In the genomic region with DNA sequence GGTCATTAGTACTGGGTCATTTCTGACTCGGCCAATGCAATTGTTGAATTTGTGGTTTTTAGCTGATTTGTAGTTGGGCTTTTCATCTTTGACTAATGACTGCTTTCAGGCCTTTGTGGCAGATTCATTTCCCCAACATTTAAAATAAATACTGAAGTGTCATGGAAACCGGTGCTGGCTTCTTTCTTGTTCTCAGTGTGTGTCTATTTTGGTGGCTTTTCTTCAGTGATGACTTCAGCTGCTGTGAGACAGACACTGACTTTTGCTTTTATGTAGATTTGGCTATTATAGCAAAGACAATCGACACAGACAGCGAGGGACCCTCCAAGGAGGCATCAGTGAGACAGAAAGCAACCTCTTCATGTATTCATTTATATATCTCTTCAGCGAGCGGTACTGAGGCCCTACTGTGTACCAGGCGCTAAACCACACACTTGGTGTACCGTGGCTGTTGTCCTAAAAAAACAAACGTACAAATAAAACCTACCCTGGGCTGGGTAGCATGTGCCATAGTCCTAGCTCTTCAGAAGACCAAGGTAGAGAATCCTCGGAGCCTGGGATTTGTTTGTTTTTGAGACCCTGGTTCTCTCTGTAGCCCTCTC, we compare ENCODE assay signal across 29 mouse cellular contexts. TPM values are rescaled to one million over a fixed set of nuclear protein-coding genes. Genes with fewer than 3 reads are reported as not detected.
"Had no signal": no experiment of that assay in that cellular context is flagged by ENCODE, and none has a peak within 500 bp of the region (broad histone marks: within the 10 kb centered on the region; RNA-seq: fewer than 3 reads in every experiment).

No protein-coding gene starts in this region.

- H3K4me3 ChIP-seq: left cerebral cortex, adult 2 months; limb, embryonic 10.5 days; limb, embryonic 13.5 days; liver, embryonic 12.5 days; liver, embryonic 15.5 days; lung, embryonic 15.5 days; midbrain, embryonic 12.5 days; midbrain, embryonic 15.5 days; neural tube, embryonic 12.5 days; neural tube, embryonic 15.5 days; stomach, embryonic 15.5 days had no signal

- DNase-seq: kidney, adult 2 months; kidney, postnatal 10 days; kidney, postnatal 36 days; layer of hippocampus, postnatal 36 days; liver; lung, adult 18-20 months; lung, postnatal 10 days; lung, postnatal 36 days; retina, postnatal 1 day; right cerebral cortex, postnatal 25 days; spleen, adult 18-20 months; thymus, postnatal 14 days; thymus, postnatal 4 days had no signal

- H3K36me3 ChIP-seq: limb, embryonic 10.5 days; limb, embryonic 13.5 days; liver, embryonic 12.5 days; liver, embryonic 15.5 days; lung, embryonic 15.5 days; midbrain, embryonic 12.5 days; midbrain, embryonic 15.5 days; neural tube, embryonic 12.5 days; neural tube, embryonic 15.5 days; stomach, embryonic 15.5 days had no signal

- H3K27me3 ChIP-seq: limb, embryonic 13.5 days; liver, embryonic 12.5 days; liver, embryonic 15.5 days; lung, embryonic 15.5 days; midbrain, embryonic 12.5 days; midbrain, embryonic 15.5 days; neural tube, embryonic 12.5 days; neural tube, embryonic 15.5 days; stomach, embryonic 15.5 days had no signal

- H3K27ac ChIP-seq: left cerebral cortex, adult 2 months; limb, embryonic 10.5 days; limb, embryonic 13.5 days; liver, embryonic 12.5 days; liver, embryonic 15.5 days; lung, embryonic 15.5 days; midbrain, embryonic 12.5 days; midbrain, embryonic 15.5 days; neural tube, embryonic 12.5 days; neural tube, embryonic 15.5 days; stomach, embryonic 15.5 days had no signal

- ATAC-seq: liver, embryonic 12.5 days; midbrain, embryonic 15.5 days had no signal

- H3K4me1 ChIP-seq: limb, embryonic 10.5 days; limb, embryonic 13.5 days; liver, embryonic 12.5 days; liver, embryonic 15.5 days; lung, embryonic 15.5 days; midbrain, embryonic 12.5 days; midbrain, embryonic 15.5 days; neural tube, embryonic 12.5 days; neural tube, embryonic 15.5 days; stomach, embryonic 15.5 days had no signal

RNA-seq across cellular contexts. Expression of a gene that starts 12.7 kb away (rescaled TPM):
- total RNA-seq: layer of hippocampus, adult 8-10 months; layer of hippocampus, postnatal 10 days; layer of hippocampus, postnatal 36 days; left cerebral cortex, postnatal 10 days; megakaryocyte-erythroid progenitor cell, adult 5-6 weeks had no signal
- polyA plus RNA-seq: kidney, embryonic 14.5 days; limb, embryonic 10.5 days; liver, embryonic 12.5 days; liver, embryonic 15.5 days; midbrain, embryonic 12.5 days; midbrain, embryonic 15.5 days; neural tube, embryonic 12.5 days; neural tube, embryonic 15.5 days had no signal
